Comparison of ENCODE assay signal across 11 mouse cellular contexts in genomic region chr17:44565311-44565831, GRCm38 (mm10).
DNase-seq lines count a peak whose midpoint lies in the region.
"Had no signal": no experiment of that assay in that cellular context is flagged by ENCODE, and none has a peak within 500 bp of the region (broad histone marks: within the 10 kb centered on the region; RNA-seq: fewer than 3 reads in every experiment).

No protein-coding gene starts in this region.

- intact Hi-C loops in left cerebral cortex, postnatal 4 days (cut with DNase I): no loop called here

- peak; percentile 22 for DNase-seq in cerebellum, postnatal 10 days
- no peak for DNase-seq in cerebellum, adult 8-10 months
- peak; percentile 4 for DNase-seq in left cerebral cortex, postnatal 4 days
- DNase-seq in left cerebral cortex, adult 9 months (ENCODE audit: low spot score in 2 of 2): no peak
- peak; percentile 53 for DNase-seq in right cerebral cortex, postnatal 4 days
- no peak for DNase-seq in right cerebral cortex, adult 18-20 months
- peak; percentile 12 to 53 for DNase-seq in lung, postnatal 4 days
- no peak for DNase-seq in frontal cortex, postnatal 36 days (ENCODE audit: low spot score in 2 of 2)
- DNase-seq: B cell, adult 2 months; cerebellum, adult 11 months; embryo, embryonic 11 days had no signal

Comparison
In these comparisons a context has a peak if more than half of its experiments do, and no peak if none do; other contexts are left out.
1. DNase-seq: peak in cerebellum, postnatal 10 days (2 of 2), left cerebral cortex, postnatal 4 days (single experiment), right cerebral cortex, postnatal 4 days (single experiment) and lung, postnatal 4 days (2 of 2); none in cerebellum, adult 8-10 months (single experiment), left cerebral cortex, adult 9 months (0 of 2), right cerebral cortex, adult 18-20 months (single experiment) and frontal cortex, postnatal 36 days (0 of 2).